Mouse (Mus musculus): ENCODE data around the gene Atp13a1. TPM values are rescaled to one million over a fixed set of nuclear protein-coding genes. Genes with fewer than 3 reads are reported as not detected.

Gene Atp13a1
- 59.4 and 66.4 TPM in 2 replicates for polyA plus RNA-seq (2012; rRNA removed)

DNA sequence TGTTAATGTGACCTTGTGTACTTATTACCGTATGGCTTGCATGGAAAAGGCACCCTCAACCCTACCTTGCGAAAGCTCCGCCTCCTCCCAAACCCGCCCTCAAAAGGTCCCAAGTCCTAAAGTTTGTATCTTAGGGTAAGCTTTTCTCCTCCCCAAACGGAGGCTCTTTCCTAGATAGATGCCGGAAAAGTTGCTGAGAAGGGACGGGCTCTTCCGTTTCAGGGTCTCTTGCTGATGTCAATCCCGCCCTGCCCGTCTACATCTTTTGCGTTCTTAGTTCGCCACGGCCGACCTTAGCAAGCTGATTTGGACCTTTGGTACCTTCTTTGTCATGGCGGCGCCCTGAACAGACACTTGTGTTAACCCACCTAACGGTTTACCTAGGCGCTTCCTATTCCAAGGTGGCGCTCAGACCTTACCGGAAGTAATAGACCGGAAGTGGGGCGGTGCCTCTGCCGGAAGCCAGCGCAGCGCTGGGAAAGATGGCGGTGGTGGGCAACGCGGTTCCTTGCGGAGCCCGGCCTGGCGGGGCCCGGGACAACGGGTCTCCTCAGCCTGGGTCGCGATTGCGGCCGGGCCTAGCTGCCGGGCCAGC is at the start of gene Atp13a1, which contains the start of gene Zfp866:
TSS of gene Atp13a1 (plus strand) at position 391 of the 595 bp plus-strand sequence.
TSS of gene Zfp866 (minus strand) at position 406 of the 595 bp plus-strand sequence.

GRCm38 (mm10) chr8:69749544-69750454 is 41.2 kb upstream of the Atp13a1 start, which contains the start of gene Zfp963:
TSS of gene Zfp963 (minus strand) at chr8:69749970.

DNA sequence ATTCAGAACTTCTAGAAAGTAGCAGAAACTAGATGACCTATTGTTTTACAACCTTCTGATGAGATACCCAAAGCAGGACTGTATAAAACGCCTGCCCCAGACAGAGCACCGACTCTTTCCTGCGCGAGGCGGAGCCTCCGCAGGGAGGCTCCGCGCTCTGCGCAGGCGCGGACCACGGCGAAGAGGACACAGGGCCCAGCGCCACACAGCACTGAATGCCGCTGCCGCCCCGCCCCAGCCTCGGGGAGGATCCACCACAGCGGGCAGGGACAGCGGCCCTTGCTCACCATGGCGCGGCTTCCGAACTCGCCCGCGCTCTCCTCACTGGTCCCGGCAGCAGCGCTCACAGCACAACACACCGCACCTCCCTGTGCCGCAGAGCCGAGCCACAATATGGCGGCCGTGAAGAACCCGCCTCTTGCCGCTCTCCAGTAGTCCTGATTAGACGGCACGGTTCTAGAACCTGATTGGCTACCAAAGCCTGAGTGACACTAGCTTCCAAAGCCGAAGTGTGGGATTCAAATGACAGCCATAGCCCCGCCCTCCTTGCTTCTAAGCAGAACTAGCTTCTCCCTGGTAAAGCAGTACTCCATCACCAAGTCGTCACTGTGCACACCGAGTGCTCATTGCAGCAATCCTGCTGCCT is 16.3 kb upstream of the Atp13a1 start, which contains the start of gene Gm20422:
TSS of gene Gm20422 (minus strand) at position 384 of the 646 bp plus-strand sequence.

DNA sequence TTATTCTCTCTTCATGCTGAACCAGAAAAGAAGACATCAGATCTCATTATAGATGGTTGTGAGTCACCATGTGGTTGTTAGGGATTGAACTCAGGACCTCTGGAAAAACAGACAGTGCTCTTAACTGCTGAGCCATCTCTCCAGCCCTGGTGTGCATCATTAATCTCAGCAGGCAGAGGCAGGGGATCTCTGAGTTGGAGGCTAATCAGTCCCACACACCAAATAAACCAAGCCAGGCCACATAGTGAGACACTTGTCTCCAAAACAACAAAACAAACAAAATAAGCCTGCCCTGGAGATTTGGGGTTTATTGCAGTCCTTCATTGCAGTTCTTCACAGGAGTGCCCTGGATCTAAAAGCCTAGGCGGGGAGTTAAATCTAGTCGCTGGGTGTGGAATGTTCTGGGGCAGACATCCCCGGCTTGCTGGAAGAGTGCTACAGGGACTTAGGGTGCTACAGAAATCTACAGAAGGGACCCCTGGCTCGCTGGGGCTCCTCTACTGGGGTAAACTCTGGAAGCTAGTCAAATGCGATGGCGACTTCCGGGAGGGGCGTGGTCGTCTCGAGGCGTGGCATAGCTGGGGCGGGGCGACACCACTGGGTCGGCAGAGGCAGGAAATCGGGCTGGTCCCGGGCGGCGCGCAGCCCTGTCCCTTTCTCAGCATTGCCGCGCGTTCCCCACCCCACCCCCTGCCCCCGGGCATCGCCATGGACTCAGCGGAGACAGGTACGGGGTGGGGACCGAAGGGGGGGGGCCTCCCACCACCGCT is 17.3 kb downstream of the Atp13a1 start, which contains the start of gene Gmip:
TSS of gene Gmip (plus strand) at position 586 of the 770 bp plus-strand sequence.

GRCm38 (mm10) chr8:69822386-69823191 is 31.6 kb downstream of the Atp13a1 start, which contains the start of gene Lpar2:
TSS of gene Lpar2 (plus strand) at chr8:69822429.

GRCm38 (mm10) chr8:69832298-69832853 is 41.4 kb downstream of the Atp13a1 start, which contains the start of gene Pbx4:
TSS of gene Pbx4 (plus strand) at chr8:69832491.

Other genes with a start within 250 kb of the Atp13a1 start
- 21.8 and 24.9 TPM in 2 replicates for gene Zfp868, start 165.6 kb upstream of the Atp13a1 start, polyA plus RNA-seq (2012; rRNA removed)
- gene Zfp964, start 136.7 kb upstream of the Atp13a1 start, polyA plus RNA-seq (2012; rRNA removed), result 1.3 and 2.7 TPM in 2 replicates
- gene Zfp869, start 80.4 kb upstream of the Atp13a1 start, polyA plus RNA-seq (2012; rRNA removed), result 19.3 and 22.5 TPM in 2 replicates
- 7.0 and 9.9 TPM in 2 replicates for gene Zfp963, start 41.2 kb upstream of the Atp13a1 start, polyA plus RNA-seq (2012; rRNA removed)
- 2.1 and 3.8 TPM in 2 replicates for gene Gm20422, start 16.3 kb upstream of the Atp13a1 start, polyA plus RNA-seq (2012; rRNA removed)
- 33.2 and 41.6 TPM in 2 replicates for gene Zfp866, start within 50 bp of the Atp13a1 start, polyA plus RNA-seq (2012; rRNA removed)
- 24.2 and 39.2 TPM in 2 replicates for gene Gmip, start 17.5 kb downstream of the Atp13a1 start, polyA plus RNA-seq (2012; rRNA removed)
- 3.5 and 6.5 TPM in 2 replicates for gene Lpar2, start 31.3 kb downstream of the Atp13a1 start, polyA plus RNA-seq (2012; rRNA removed)
- gene Pbx4, start 41.3 kb downstream of the Atp13a1 start, polyA plus RNA-seq (2012; rRNA removed), result 21.8 and 28.1 TPM in 2 replicates
- 0.48 and 0.56 TPM in 2 replicates for gene Cilp2, start 96.5 kb downstream of the Atp13a1 start, polyA plus RNA-seq (2012; rRNA removed)
- 0.50 and 0.51 TPM in 2 replicates for gene Tssk6, start 111.0 kb downstream of the Atp13a1 start, polyA plus RNA-seq (2012; rRNA removed)
- gene Ndufa13, start 111.4 kb downstream of the Atp13a1 start, polyA plus RNA-seq (2012; rRNA removed), result 106 and 170 TPM in 2 replicates
- gene Yjefn3, start 111.5 kb downstream of the Atp13a1 start, polyA plus RNA-seq (2012; rRNA removed), result 5.5 and 10.0 TPM in 2 replicates
- gene Gatad2a, start 205.2 kb downstream of the Atp13a1 start, polyA plus RNA-seq (2012; rRNA removed), result 70.6 and 123 TPM in 2 replicates

All from central nervous system, embryonic 11.5 days (tissue).